Mouse (Mus musculus) frontal cortex, adult 2 months (tissue): ENCODE data around the gene Lrrc9. TPM values are rescaled to one million over a fixed set of nuclear protein-coding genes. Genes with fewer than 3 reads are reported as not detected.

Experiments
- DNase-seq, 2 experiments: peaks; one replicate each; pipeline ENCODE4 v3.0.0; 2022; ENCODE audit warnings: low spot score in 1 of 2; ENCODE audit errors: extremely low spot score in 1 of 2
- polyA plus RNA-seq: library from polyadenylated mRNA; depleted of rRNA; stranded (reverse); fragments of >200 nt; gene quantifications from 2 replicates; pipeline ENCODE4 v1.2.3, GENCODE M21; 2012; rRNA removed

Gene Lrrc9
- polyA plus RNA-seq, 1 experiment = 2.3 TPM

GRCm38 (mm10) chr12:72554347-72554746, 112.7 kb downstream of the Lrrc9 start:
- DNase-seq = no peak

- no peak for DNase-seq
These were observed 122.7 kb downstream of the Lrrc9 start for GRCm38 (mm10) chr12:72564281-72564795.

Other genes starting within 250 kb of the Lrrc9 start
- 1,143 and 1,191 TPM in 2 replicates for gene Rtn1, start 32.8 kb upstream of the Lrrc9 start, polyA plus RNA-seq
- 17.9 and 19.6 TPM in 2 replicates for gene Pcnx4, start 94.5 kb downstream of the Lrrc9 start, polyA plus RNA-seq
- gene Gm4756, start 207.8 kb downstream of the Lrrc9 start, polyA plus RNA-seq = not detected in 2 replicates
- gene Dhrs7, start 223.0 kb downstream of the Lrrc9 start, polyA plus RNA-seq = 44.6 and 47.8 TPM in 2 replicates